Mouse (Mus musculus): ENCODE data around the gene Itpr2.

The Itpr2 gene

DNA sequence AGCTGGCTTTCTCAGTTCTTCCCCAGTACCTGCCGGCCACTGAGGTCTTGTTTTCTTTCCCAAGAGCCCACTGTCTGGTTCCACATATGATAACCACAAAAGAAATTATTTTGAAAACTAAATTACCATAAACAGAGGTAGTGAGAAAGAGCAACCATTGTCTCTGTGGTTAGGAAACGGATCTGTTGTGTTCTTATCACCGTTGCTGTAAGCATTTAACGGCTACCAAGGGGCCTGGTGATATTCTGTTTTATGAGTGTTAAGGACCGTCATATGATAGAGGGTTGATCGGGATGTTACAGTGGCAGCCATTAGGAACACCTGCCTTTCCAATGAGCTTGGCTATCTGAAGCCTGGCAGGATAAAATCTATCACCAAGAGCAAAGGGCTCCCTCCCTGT lies 390.2 kb downstream of the Itpr2 start:
- DNase-seq (ENCODE audit: low spot score in 2 of 2) = no peak

DNA sequence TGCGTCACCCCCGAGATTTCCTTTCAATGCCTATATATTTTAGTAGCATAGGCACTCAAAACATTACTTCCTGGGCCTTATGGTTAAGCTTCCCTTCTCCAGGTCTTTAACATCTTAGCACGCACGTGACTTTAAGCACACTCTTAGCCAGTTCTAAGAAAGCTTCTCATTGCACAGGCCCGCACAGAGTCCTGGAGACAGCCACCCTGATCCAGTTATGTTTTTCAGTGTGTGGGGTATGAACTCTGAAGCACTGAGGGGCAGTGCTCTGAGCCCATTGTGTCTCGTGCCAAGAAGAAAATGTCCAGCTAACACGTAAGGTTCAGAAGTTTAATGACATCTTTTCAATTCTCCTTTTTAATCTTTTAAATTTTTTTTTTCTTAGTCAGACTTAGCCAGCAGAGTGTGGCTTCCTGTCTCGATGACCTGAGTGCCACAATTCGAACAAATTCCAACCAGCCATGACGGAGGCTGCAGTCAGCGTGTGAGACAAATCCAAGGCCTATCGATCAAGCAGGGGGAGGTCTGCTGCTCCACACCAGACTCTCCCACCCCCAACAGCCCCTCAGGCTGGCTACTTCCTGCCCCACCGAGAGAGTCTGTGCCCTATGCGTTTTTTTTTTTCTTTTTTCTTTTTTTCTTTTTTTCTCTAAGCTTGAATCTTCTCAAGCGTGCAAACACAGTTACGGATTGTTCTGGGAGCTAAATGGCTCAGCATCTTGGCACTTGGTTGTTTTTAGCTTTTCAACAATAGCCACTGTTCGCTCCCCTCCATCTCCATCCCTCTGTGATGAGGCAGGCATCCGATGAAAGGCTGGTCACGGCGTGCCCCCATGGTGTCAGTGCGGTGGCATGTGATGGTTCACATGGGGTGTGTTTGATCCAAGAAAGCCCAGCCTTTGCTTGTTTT lies 390.9 kb downstream of the Itpr2 start:
- no peak for DNase-seq (ENCODE audit: low spot score in 2 of 2)

DNA sequence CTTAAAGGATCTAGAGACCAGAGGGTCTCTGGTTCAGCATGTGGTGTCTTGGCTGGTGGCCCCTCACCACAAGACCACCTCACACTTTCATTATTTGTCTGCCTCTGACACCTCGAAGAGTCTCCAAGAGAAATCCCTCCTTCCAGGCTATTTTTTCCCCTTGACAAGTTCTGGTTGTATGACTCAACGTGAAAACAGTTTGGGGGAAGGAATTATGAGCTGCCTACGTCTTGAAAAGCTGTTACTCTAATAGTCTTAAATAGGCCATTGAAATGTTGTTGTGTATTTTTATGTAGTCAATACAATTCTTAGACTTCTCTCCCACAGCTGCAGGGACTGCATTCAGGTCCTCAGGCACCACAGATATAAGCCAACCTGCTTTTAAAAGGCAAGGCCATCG lies 391.6 kb downstream of the Itpr2 start:
- DNase-seq (ENCODE audit: low spot score in 2 of 2) = no peak

DNA sequence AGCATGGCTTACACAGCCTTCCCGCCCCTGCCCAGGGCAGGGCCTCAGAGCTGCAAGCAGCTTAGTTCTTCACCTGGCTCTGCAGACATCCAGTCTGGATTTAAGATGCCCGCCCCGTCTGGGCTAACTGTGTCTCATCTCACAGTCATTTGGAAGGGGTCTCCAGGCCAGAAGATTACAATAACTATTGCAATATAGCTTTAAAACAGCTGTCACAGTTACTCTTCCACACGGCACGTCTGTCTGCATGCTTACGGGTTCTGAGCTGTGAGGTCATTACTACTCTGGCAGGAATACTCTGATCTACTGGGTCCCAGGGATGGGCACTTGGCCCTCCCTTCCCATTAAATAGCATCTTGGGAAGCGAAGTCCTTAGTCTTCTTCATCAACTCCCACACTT lies 393.3 kb downstream of the Itpr2 start:
- DNase-seq (ENCODE audit: low spot score in 2 of 2) = no peak

DNA sequence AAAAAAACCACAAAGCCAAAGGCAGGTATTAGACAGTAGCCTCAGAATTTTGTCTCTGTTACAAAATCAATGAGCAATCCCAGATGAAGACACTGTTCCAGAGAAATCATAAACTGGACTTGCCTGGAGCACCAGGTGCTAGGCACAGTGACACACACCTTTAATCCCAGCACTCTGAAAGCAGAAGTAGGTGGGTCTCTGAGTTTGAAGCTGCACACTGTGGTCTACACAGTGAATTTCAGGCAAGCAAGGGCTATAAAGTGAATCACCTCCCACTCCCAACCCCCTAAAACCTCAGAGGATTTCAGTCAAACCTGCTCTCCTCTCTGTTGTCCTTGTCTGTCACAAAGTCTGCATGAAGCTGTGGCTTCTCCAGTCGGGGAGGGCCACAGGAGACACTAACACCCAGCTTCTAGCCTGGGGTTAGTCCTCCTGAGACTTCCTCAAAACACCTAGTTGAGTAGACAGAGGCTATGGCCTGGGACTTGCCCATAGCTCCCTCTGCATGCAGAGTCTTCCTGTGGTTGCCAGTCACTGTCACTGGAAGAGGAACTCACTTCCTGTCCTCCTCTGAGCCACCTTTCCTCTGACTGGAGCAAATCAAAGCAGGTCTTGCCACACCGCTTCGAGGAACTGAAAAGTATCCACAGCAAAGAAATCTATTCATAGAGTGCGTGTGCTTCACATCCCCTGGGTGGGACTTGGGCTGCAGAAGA lies 394.7 kb downstream of the Itpr2 start:
- no peak for DNase-seq (ENCODE audit: low spot score in 2 of 2)

DNA sequence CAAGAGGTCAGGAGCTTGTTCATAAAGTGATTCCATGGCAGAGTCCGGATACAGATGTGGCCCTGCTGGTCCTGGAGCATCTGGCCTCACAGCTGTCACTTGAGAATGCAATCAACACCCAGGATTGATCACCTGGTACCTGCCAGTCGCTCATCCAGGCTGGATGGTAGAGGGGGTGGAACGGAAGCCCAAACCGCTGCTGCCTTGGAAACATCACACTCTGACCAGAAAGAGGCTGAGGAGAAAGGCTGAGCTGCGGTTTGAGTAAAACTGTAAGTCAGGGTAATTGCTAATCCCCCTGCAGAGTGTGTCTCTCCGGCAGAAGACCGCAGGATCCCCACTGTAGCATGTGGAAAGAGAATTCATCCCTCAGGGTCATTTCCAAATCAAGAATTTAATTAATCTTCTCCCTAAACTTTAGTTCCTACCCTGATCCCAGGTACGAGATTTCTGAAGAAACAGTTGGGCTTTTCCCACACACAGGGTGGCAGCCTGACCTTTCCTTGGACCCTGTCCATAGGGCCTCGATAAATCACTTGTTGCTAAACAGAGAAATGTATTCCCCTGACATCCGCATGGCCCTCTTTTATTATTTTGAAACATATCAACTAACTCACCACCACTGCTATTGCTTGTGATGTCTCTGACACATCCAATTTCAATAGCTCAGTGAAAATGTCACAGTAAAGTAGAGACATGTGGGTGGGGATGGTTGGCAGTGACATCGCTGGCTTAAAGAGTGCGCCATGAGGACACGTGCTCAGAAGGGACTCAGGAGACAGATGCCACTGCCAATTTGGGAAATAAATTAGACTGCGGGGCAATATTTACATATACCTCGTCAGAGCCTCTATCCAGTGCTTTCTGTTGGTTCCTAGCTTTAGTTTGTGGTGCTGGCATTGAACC lies 418.7 kb downstream of the Itpr2 start:
- DNase-seq (ENCODE audit: low spot score in 2 of 2) = no peak

DNA sequence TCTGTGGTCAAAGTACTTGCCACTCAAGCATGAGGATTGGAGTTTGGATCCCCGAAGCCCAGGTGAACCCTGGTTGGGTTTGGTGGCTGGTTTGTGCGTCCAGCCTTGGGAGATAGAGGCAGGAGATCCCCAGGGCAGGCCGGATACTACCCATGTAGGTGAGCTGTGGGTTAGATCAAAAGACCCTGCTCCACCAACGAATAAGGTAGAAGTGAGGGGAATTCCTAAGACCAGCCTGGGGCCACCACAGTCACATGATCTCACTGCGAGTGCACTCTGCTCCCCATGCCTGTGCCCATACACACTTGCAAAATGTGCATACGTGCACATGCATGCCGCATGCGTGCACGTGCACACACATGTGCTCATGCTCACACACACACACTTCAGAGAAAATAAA lies 419.5 kb downstream of the Itpr2 start:
- DNase-seq (ENCODE audit: low spot score in 2 of 2) = no peak

DNA sequence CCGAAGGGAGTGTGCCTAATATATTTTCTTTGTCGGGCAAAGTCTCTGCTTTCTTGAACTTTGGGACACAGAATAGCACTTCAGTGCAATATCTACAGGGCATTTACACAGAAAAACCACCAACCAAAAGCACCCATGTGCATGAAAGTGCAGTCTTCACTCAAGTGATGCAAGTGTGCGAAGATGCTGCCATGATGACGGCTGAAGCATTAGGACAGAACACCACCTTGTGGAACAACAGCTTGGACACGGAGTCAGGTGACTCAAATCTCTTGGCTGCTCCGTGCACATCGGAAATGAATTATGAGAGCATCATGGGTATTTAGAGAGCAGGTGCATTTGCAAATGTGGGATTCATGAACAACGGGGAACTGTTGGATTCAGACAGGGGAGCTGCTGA lies 420.4 kb downstream of the Itpr2 start:
- no peak for DNase-seq (ENCODE audit: low spot score in 2 of 2)

DNA sequence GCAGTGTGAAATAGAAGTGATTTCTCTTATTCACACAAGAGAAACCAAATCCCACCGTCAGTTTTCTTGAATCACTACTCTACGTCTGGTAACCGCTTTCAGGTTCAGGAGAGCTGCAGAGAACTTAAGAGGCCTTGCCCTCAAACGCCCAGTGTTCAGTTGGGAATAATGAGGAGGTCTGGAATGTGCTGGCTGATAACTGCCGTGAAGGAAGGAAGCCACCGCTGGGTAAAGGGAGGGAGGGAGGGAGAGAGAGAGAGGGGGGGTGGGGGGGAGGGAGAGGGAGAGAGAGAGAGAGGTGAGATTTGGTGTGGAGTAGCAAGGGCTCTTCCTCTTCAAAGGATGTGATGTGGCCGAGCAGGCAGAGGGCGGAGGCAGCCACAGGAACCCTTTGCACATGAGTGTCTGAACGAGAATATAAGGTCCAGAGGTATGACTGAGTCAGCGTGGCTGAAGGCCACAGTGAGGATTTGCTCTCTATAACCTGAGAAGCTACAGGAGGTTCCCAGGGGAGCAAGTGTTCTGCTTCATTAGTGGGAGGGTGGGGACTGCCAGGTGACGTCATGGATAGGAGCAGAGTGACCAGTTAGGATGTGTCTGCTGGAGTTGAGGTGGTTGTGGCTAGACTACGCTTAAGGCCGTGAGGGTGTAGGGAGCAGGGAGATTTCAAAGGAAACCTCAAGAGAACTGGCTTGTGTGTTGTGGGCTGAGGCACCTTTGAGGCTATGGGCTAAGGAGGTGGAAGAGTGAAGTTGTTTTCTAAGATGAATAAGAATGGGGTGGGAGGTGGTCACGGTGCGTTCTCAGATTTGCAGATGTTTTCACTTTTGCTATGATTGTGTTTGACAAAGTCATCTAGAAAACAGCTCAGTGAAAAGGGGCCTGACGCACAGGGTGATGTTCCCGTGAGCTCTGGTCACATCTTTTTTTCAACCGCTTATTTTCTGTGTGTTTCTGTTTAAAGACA lies 421.2 kb downstream of the Itpr2 start:
- no peak for DNase-seq (ENCODE audit: low spot score in 2 of 2)

DNA sequence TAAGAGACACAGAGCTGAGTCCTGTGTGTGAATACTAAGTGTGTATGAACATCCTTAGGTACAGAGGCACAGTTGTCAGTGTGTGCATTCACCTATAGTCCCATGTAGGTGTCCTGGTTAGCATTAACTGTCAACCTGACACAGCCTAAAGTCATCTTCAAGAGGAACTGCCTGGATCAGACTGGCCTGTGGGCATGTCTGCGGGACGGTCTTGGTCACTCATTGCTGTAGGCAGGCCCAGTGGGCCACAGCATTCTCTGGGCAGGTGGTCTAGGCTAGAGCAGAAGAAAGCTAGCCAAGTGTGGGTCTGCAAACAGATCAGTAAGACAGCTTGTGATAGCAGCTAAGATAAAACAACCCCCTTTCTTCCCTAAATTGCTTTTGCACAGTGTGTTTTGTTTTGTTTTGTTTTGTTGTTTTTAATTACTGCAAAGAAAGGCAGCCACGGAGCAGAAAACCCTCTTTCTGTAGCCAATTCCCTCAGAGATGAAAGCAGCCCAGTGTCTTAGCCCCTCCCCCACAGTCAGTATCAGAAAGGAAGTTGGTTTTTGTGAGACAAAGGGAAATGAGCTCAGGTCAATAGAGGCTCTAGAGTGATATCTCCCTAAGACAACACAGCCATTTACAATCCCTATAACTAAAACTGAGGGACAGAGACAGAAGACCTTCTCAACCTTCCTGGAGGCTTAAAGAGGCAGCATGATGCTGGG lies 422.1 kb downstream of the Itpr2 start:
- no peak for DNase-seq (ENCODE audit: low spot score in 2 of 2)

DNA sequence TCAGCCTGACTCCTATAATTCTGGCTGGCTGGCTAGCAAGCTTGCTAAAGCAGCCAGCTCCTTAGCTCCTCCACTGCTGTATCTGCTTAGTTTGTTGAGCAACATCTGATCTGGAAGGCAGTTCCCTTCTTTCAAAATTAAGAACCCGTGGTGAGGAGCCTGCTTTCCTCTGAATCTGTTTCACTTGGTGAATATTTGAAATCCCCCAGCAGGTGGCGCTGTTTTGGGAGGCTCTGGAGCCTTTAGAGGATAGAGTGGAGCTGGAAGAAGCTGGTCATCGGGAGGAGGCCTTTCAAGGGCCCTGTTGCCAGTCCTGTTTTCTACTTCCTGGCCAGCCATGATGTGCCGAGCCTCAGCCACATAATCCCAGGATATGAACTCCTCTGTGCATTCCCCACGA lies 422.8 kb downstream of the Itpr2 start:
- DNase-seq (ENCODE audit: low spot score in 2 of 2) = peak; percentile 62 to 84

DNA sequence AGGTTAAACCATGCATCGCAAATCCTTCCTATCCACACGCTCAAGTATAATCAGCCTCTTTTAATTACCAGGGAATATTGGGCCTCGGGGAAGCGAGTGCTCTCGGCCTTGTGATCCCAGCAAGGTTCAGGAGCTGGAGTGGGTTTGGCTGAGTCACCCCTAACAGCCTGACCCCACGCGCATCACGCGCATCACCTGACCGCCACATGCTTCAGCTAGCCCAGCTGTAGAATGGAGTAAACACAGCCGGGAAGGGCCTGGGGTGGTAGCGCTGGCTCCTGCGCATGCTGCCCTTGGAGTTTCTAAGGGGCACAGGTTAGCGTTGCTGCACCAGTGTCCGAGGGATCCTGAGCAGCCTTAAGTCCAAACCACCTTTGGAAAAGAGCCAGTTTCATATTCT lies 423.9 kb downstream of the Itpr2 start:
- DNase-seq (ENCODE audit: low spot score in 2 of 2) = no peak

DNA sequence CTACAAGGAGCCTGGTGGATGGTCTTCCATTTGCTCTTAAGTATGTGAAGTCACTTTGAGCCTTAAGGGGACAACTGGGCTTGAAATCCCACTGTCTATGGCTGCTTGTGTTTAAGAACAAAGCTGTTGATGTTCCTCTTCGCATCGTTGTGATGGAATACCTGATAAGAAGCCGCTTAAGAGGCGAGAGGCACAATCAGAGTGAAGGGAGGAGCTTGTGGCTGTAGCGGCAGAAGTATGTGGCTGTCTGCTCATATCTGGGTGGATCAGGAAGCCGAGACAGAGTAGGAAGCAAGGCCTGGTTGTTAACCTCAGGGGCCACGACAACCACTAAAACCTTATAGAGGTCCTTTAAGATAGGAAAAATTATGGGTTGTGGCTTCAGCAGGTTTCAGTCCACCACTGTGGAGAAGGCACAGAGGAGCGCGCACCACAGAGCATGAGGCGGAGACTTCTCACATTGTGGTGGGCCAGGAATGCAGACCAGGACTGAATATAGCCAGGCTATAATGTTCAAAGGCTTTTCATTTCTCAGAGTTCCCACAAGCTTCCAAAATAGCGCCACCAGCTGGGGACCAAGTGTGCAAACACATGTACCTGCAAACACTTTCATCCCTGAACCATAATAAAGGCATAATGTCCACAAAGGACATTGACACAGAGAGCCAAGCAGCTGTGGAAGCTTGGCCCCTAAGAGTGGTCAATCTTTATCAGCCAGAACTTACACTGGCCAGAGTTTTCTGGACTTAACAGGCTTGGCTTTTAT lies 424.7 kb downstream of the Itpr2 start:
- DNase-seq (ENCODE audit: low spot score in 2 of 2) = no peak

DNA sequence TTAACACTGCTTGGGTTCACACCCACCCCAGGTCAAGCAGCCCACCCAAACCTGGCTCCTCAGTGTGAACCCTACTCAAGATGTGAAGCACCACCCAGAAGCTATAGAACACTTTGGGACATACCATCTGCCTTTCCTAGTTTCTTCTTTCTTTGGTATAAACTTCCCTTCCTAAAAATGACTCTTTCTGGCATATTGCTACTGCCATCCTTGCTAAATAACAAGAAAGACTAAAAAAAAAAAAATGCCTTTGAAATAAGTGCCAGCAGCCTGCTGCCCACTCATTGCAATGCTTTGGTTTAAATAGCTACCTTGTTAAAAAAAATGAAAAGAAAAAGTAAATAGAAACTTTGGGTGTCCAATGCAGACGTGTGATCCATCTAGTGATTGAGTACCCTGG lies 429.2 kb downstream of the Itpr2 start:
- no peak for DNase-seq (ENCODE audit: low spot score in 2 of 2)

DNA sequence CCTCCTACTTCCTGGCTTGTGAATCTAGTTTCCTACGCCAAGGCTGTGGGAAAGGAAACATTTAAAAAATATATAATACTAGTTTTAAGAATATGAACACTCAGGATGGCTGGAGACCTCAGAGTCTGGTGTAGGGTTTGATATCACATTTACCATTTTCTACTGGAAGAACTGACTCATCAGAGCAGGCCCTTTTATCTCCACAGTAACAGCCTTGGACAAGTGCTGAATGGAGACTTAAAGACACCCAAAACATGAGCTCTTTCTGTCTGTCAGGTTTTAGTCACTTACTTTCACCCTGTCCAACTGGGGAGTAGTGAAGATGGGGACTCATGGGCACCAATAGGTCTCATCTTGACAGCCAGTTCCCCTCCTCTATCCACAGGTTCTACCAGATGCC lies 430.1 kb downstream of the Itpr2 start:
- DNase-seq (ENCODE audit: low spot score in 2 of 2) = no peak
